ENCODE assay signal across 17 mouse cellular contexts in genomic region chr5:141014216-141014615, GRCm38 (mm10). TPM values are rescaled to one million over a fixed set of nuclear protein-coding genes. Genes with fewer than 3 reads are reported as not detected.
DNase-seq lines count a peak whose midpoint lies in the region; ATAC-seq lines count a peak whose summit lies in the region.
"Had no signal": no experiment of that assay in that cellular context is flagged by ENCODE, and none has a peak within 500 bp of the region (broad histone marks: within the 10 kb centered on the region; RNA-seq: fewer than 3 reads in every experiment).

No protein-coding gene starts in this region.

- H3K4me3 ChIP-seq in macrophage (ENCODE audit: inconsistent target): no peak overlapping the region
- H3K4me3 ChIP-seq: forebrain, embryonic 12.5 days; limb, embryonic 15.5 days; lung, embryonic 15.5 days had no signal

- no peak for ATAC-seq in CD4-positive, CD25-positive, alpha-beta regulatory T cell, adult 4 months

- H3K79me2 ChIP-seq in macrophage (ENCODE audit: inconsistent target): no peaks in the 10 kb centered on the region

- 46% methylated on average over 6 of the region's 6 CpGs for WGBS in macrophage (ENCODE audit: missing documents)

- DNase-seq in CD4-positive, CD25-positive, alpha-beta regulatory T cell, adult 2 months (ENCODE audit: low read depth, low spot score): peak; percentile 16
- peak; percentile 26 to 43 for DNase-seq in spleen, adult 18-20 months
- DNase-seq in spleen, postnatal 14 days (ENCODE audit: low spot score in 2 of 2): no peak
- peak; percentile 76 to 79 for DNase-seq in spleen, postnatal 36 days (ENCODE audit: low spot score in 2 of 2)
- no peak for DNase-seq in urinary bladder, postnatal 14 days (ENCODE audit: low spot score)
- no peak for DNase-seq in heart, adult 18-20 months
- DNase-seq: adrenal gland, postnatal 14 days; cerebellum, adult 9-10 months; embryo, embryonic 11 days; heart, postnatal 4 days; kidney, adult 18-20 months; kidney, postnatal 25 days had no signal

- no peaks in the 10 kb centered on the region for H3K36me3 ChIP-seq in macrophage (ENCODE audit: inconsistent target)
- H3K36me3 ChIP-seq: forebrain, embryonic 12.5 days; limb, embryonic 15.5 days; lung, embryonic 15.5 days had no signal

- peak overlapping the region; percentile 80 for H3K27ac ChIP-seq in macrophage
- H3K27ac ChIP-seq: forebrain, embryonic 12.5 days; limb, embryonic 15.5 days; lung, embryonic 15.5 days had no signal

RNA-seq across cellular contexts. Expression of gene Card11, which starts 13.8 kb away (rescaled TPM):
- polyA plus RNA-seq in CD4-positive, CD25-positive, alpha-beta regulatory T cell, adult 4 months (2017; shearing (Covaris generic)): 10 to 100 TPM; 43.6 to 81.1 TPM
- 10 to 100 TPM in 18 of 26 experiments, 1 to 10 TPM in 7, under 1 TPM in 1; 0.42 to 33.6 (median 12.5) TPM for total RNA-seq in macrophage (2018; cell fraction: chromatin; rRNA removed)
- total RNA-seq in macrophage (2018; cell fraction: cytosol; rRNA removed): 10 to 100 TPM in 19 of 26 experiments, 1 to 10 TPM in 7; 4.1 to 20.9 (median 11.5) TPM
- 10 to 100 TPM in 21 of 26 experiments, 1 to 10 TPM in 5; 3.0 to 29.3 (median 16.5) TPM for total RNA-seq in macrophage (2018; cell fraction: nucleus; rRNA removed)
- polyA plus RNA-seq in macrophage (2018): 5.6 to 25.4 TPM (median 9.0 TPM) in 3 replicates
- total RNA-seq in heart, adult 18-20 months (2021): 1 to 10 TPM in 1 of 2 experiments, under 1 TPM in 1; 0.30 to 1.7 TPM

Comparison
In these comparisons a context has a peak if more than half of its experiments do, and no peak if none do; other contexts are left out.
1. DNase-seq: peak in CD4-positive, CD25-positive, alpha-beta regulatory T cell, adult 2 months (single experiment), spleen, adult 18-20 months (2 of 2) and spleen, postnatal 36 days (2 of 2); none in spleen, postnatal 14 days (0 of 2), urinary bladder, postnatal 14 days (single experiment) and heart, adult 18-20 months (0 of 2).